Mouse (Mus musculus) C2C12 (cell line): ENCODE measurements around the gene Lin52.

Experiments
- CTCF ChIP-seq: IDR thresholded peaks from one replicate; pipeline ENCODE4 v1.5.1; 2011; ENCODE audit not compliant: control insufficient read depth, insufficient read depth, insufficient read length
- MAX ChIP-seq: IDR thresholded peaks from one replicate; pipeline ENCODE4 v1.6.1; 2011; ENCODE audit warnings: mild to moderate bottlenecking, control low read depth
- MYOD1 ChIP-seq: IDR thresholded peaks from one replicate; pipeline ENCODE4 v1.6.1; 2011; ENCODE audit warnings: low read depth; ENCODE audit not compliant: control insufficient read depth, insufficient read length

DNA sequence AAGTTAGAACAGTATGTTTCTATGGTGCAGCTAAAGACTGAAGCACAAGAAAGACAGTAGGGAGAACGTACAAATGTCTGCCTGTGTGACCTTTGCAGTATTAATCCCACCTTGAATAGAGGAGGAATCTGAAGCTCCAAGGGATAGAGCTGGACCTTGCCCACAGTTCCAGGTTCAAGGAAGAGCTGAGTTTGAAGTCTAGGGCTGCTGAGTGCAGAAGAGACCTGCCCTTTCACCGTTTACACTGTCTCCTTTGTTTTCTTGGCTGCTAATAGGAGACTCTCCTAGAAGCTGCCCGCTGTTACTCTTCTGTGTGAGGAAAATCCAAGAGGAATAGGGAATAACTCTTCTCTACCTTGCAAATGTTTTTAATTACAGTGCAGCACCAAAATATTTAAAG lies 72.5 kb downstream of the Lin52 start:
- no peak for TF ChIP-seq MYOD1
- TF ChIP-seq CTCF, result no peak
- no peak for TF ChIP-seq MAX
